Mouse (Mus musculus): Measurements from ENCODE around the gene Cdh19. TPM values are rescaled to one million over a fixed set of nuclear protein-coding genes. Genes with fewer than 3 reads are reported as not detected.

The Cdh19 gene
- total and polyA plus RNA-seq, 2 experiments, result 0.09 TPM; not detected in 1

GRCm38 (mm10) chr1:110909218-110909617, 68.2 kb downstream of the Cdh19 start:
- TF ChIP-seq POLR2A (IDR thresholded peaks at IDR 0.05; ENCODE audit: extremely low read depth, insufficient read depth, low read length) (no peak), CTCF (IDR thresholded peaks at IDR 0.05; ENCODE audit: low read depth, low read length) (no peak)
- WGBS, result 77% methylated on average over 1 of the region's 1 CpGs
- Histone ChIP-seq H3K79me2 (ENCODE audit: control insufficient read depth, insufficient read depth, low read length) (no peaks in the 10 kb centered on the region), H3K4me1 (ENCODE audit: control insufficient read depth, insufficient read depth, low read length) (no peaks in the 10 kb centered on the region), H3K36me3 (ENCODE audit: control insufficient read depth, insufficient read depth, low read length) (no peaks in the 10 kb centered on the region), H3K9ac (ENCODE audit: low read depth, low read length) (no peak overlapping the region), H3K4me3 (ENCODE audit: insufficient read depth, low read depth, low read length) (no peak overlapping the region), H3K27me3 (ENCODE audit: control insufficient read depth, insufficient read depth, low read length) (no peaks in the 10 kb centered on the region), H3K27ac (replicated peaks; ENCODE audit: insufficient read depth, low read depth, low read length) (no peak overlapping the region)
- no peak for DNase-seq (ENCODE audit: extremely low read depth, low read depth, low spot score)

- no peaks in the 10 kb centered on the region for H3K4me1 ChIP-seq (ENCODE audit: control insufficient read depth, insufficient read depth, low read length)
- WGBS, result 74% methylated on average over 2 of the region's 2 CpGs
- no peak overlapping the region for H3K9ac ChIP-seq (ENCODE audit: low read depth, low read length)
- TF ChIP-seq CTCF (IDR thresholded peaks at IDR 0.05; ENCODE audit: low read depth, low read length), result no peak
- no peak for TF ChIP-seq POLR2A (IDR thresholded peaks at IDR 0.05; ENCODE audit: extremely low read depth, insufficient read depth, low read length)
- H3K79me2 ChIP-seq (ENCODE audit: control insufficient read depth, insufficient read depth, low read length), result no peaks in the 10 kb centered on the region
- H3K36me3 ChIP-seq (ENCODE audit: control insufficient read depth, insufficient read depth, low read length), result no peaks in the 10 kb centered on the region
- DNase-seq (ENCODE audit: extremely low read depth, low read depth, low spot score), result no peak
- H3K27me3 ChIP-seq (ENCODE audit: control insufficient read depth, insufficient read depth, low read length), result no peaks in the 10 kb centered on the region
- no peak overlapping the region for H3K4me3 ChIP-seq (ENCODE audit: insufficient read depth, low read depth, low read length)
- H3K27ac ChIP-seq (replicated peaks; ENCODE audit: insufficient read depth, low read depth, low read length), result no peak overlapping the region
These were observed 73.1 kb downstream of the Cdh19 start for GRCm38 (mm10) chr1:110904266-110904665.
